Mouse (Mus musculus) myocyte (in vitro differentiated cells): ENCODE data around the gene Sema4d.

Experiments
- CEBPB ChIP-seq: IDR thresholded peaks from 2 replicates; pipeline ENCODE4 v1.6.1; 2011; ENCODE audit warnings: mild to moderate bottlenecking, moderate library complexity; ENCODE audit not compliant: poor library complexity, insufficient read depth, severe bottlenecking
- MAX ChIP-seq: IDR thresholded peaks from one replicate; pipeline ENCODE4 v1.6.1; 2011; ENCODE audit warnings: low read depth, mild to moderate bottlenecking, control low read depth
- POLR2A ChIP-seq: IDR thresholded peaks from one replicate; pipeline ENCODE4 v1.6.1; 2011; ENCODE audit warnings: low read depth, mild to moderate bottlenecking, control low read depth, moderate library complexity; ENCODE audit not compliant: insufficient read length
- USF1 ChIP-seq: IDR thresholded peaks from one replicate; pipeline ENCODE4 v1.6.1; 2011; ENCODE audit warnings: low read depth, mild to moderate bottlenecking, control low read depth, moderate library complexity

DNA sequence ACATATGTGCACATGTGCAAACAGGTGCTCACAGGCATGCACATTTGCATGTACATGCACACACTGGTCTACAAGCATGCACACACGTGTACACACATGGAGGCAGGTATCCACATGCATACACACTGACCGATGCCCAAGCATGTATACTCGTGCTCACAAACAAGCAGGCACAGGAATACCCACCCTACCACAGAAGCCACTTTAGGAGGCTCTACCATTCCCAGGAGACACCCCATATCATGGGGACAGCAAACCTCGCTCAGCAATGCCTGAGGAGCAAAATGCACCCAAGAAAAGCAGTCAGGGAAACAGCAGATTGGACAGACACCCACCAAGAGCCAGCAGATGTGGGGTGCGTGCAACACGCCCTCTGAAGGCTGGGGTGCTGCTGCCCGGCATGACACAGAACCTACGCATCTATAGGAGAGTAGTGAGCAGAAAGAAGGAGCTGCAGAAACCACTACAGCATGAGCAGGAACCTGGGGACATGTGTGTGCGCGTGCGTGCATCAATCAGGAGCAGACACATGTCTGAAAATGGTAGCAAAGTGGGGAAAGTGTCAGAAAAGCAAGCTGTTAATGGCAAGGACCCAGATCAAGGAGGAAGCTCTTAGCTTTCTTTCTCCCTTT, 15.1 kb downstream of the Sema4d start:
- TF ChIP-seq USF1 (no peak), CEBPB (no peak), MAX (no peak), POLR2A (no peak)
